Mouse (Mus musculus): ENCODE measurements at regions not wholly inside any gene's neighbourhood (a gene's known extent, or its start where the extent isn't known, plus 50 kb on each side); places are given as distances from the start of the nearest gene placed in this dataset.

- DNase-seq = no peak
Observed at GRCm38 (mm10) chr5:33548800-33549199, 80.6 kb downstream of the Fam53a start.

- DNase-seq = peak; percentile 83 to 91
Observed at GRCm38 (mm10) chr5:33543372-33543771, 86.1 kb downstream of the Fam53a start.

DNA sequence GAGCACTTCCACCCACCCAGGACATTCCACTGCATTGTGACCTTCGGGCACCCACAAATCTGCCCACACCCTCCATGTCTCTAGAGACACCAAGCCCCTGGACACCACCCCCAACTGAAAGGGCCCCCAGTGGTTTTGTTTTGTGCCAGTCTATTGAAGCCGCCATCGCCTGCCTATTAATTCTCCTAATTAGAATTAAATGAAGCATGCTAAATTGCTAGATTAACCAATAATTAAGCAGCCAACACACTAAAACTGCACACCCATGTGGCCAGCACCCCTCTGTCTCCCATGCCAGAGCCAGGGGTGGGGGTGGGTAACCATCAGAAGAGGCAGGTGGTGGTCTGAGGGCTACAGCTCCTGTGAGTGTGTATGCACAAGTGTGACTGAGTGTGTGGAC lies 86.8 kb downstream of the Fam53a start:
- no peak for DNase-seq

DNA sequence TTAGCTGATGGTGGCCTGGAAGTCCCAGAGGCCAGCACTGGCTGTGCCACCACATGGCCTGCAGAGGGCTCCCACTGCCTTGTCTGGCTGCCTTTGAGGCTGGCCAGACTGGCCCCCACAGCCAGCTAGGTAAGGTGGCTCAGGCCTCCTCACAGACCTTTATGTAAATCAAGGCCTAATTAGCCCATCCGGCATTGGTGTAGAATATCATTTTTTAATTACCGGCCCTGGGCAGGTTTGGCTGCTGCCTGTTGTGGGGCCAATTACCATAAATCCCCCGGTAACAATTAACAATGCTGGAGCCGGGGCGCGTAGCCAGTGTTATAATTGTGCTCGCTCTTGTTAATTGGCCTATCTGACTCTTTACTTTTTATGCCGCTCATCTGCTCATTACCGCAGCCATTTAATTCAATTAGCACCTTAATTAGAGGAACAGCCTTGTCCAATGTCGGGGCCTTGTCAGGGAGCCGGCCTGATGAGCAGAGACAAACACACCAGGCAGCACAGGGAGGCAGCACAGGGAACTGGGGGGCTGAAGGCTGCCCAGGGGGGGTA lies 87.4 kb downstream of the Fam53a start:
- DNase-seq = peak; percentile 58

DNA sequence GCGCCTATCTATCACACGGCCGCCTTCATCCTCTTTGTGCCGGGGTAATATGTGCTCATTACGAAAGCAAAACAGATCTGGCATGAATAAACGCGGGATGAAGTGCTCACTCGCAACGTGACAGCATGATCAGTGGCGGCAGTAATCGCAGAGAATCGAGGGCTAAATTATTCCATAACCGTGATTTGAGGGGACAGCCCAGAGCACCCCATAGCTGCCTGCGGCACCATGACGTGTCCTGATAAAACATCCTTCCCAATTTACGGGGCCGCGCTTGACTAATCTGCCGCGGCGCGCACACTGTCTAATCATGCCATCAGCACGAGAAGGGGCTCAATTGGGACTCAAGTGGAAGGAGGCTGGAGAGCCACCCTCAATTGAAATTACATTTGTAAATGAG lies 89.2 kb downstream of the Fam53a start:
- peak in 1 of 2 experiments; percentile 16 for DNase-seq

GRCm38 (mm10) chr5:33537429-33537828 lies 92.0 kb downstream of the Fam53a start:
- DNase-seq = no peak

GRCm38 (mm10) chr5:33537017-33537416 lies 92.4 kb downstream of the Fam53a start:
- no peak for DNase-seq

DNA sequence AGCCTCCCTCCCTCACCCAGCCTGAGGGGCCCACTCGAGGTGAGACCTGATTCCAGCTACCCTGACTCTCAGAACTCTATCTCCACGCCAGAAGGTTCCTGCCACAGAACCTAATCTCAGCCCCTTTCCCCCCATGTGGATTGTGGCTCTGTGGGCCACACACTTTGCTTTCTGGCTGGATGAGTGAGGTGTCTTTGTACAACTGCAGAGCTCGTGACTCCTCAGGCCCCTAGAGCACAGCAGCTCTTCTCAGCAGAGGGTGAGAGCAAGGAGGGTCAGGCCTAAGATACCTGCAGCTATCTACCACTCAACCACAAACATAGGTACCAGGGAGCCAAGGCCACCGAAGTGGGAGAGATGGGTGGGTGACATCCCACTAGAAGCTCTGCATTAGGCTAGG lies 93.2 kb downstream of the Fam53a start:
- DNase-seq = no peak

DNA sequence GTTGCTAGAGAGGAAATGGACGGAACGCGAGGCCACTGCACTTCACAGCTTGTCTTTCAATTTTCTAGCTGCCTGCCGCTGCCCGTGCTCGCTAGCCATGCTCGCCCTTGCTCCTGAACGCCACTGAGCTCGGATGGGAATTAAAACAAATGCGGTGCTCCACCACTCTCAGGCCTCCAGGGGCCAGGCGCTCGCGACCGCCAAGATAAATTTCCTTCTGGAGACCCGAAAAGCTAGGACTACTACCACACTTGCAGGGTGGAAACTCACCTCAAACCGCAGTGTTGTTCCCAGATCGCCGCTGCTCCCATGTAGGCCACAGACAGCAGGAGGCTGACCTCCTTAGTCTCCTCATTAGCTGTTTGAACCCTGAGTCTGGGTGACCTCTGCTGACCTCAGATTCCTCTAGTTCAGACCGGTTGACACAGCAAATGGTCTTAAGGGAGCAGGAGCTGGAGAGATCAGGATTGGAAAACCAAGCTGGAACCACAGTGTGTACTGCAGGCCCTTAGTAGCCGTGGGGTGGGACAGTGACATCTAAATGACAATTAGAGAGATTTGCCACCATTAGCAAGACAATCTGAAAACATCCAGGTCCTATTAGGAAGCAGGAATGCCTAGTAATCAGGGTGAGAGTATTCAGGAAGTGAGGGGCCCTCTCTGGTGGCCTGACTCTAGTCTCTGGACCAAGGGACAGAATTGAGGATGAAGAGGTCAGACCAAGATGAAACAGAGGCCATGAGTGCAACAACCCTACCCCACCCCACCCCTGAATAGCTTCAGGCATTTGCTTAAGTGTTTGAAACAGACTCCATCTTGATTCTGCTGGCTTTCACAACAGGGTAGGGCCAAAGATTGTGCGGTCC lies 94.1 kb downstream of the Fam53a start:
- no peak for DNase-seq

- DNase-seq = peak in 1 of 2 experiments; percentile 21
Observed at GRCm38 (mm10) chr5:33534345-33534744, 95.1 kb downstream of the Fam53a start.

DNA sequence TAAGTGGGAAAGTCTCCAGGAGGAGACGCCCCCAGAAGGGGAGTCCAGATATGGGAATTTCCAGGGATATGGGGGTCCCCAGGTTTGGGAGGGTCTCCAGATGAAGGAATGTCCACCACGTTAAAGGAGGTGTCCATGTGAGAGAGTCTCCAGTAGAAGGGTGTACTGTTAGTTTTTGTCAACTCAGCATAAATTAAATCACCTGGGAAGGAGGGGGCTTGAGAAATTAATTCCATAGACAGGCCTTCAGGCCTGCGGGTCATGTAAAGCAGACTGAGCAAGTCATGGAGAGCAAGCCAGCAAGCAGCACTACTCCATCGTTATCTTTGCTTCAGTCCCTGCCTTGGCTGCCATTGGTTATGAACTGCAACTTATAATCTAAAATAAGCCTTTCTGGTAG lies 96.2 kb downstream of the Fam53a start:
- no peak for DNase-seq

- DNase-seq = no peak
Observed at GRCm38 (mm10) chr5:33531263-33531662, 97.5 kb upstream of the Nkx1-1 start.

DNA sequence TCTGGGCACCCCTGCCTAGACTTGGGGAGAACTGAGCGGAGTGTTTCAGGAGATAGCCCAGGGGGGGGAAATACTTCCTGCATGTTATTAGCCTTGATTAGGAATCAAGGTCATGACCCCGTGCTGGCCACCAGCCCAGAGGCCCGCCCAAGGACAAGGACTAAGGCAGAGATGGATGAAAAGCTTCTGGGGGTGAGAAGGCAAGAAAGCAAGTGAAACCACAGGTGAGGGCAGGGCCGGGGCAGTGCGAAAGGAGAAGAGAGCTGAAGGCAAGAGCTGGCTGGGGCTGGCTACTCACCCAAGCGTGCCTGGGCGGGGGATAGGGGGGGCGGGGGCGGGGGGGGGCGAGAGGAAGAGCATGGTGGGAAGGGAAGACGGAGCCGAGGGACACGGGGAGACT lies 96.0 kb upstream of the Nkx1-1 start:
- no peak for DNase-seq

DNA sequence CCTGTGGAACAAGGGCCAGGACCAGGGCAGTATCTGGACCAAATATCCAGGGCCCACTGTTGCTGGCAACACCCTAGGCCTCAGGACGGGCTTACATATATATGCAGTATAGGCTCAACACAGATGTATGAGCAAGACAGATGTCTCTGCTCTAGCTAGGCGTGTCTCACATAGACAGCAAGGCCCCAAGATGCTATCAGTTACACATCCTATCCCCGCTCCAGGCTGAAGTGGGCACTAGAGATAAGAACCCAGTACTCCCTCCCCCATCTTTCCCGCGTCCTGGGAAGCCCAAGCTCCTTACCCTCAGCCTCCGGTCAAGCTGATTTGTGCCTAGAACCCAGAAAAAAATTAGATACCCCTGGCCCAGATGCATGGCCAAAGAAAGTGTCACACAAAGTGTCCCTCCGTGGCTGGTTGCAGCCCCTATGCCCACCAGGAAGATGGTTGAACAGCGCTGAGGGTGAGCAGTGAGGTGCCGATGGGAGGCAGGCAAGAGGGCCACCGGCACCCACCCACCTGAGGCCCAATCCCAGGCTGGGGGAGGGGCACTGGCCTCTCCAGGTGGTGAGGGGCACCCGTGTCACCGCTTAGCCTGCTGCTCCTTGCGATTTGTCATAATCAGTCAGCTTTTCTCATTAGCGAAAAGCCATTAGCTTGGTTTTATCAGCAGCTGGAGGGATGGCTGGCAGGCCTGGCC lies 95.3 kb upstream of the Nkx1-1 start:
- DNase-seq = no peak

GRCm38 (mm10) chr5:33527750-33528149 lies 94.0 kb upstream of the Nkx1-1 start:
- DNase-seq = no peak

DNA sequence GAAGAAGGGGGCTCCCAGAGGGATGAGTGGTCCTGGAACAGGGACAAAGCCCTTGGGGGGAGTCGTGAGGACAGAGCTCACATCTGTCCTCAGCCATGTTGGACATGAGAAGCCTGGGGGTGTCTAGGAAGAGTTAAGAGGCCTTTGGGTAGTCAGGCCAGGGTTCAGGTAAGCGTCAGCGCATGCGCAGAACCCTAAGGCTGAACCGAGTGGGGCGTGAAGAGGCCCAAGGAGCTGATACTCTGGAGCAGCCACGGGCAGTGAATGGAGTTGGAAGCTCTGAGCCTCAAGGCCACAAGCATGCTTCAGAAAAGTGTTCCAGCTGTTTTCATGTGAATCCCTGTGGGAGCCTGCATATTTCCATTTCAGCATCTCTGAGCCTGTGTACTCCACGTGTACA lies 93.5 kb upstream of the Nkx1-1 start:
- DNase-seq = no peak

- DNase-seq = peak in 1 of 2 experiments; percentile 42
Observed at GRCm38 (mm10) chr5:33521951-33522742, 88.4 kb upstream of the Nkx1-1 start.

- DNase-seq = no peak
Observed at GRCm38 (mm10) chr5:33520856-33521255, 87.1 kb upstream of the Nkx1-1 start.

GRCm38 (mm10) chr5:33519394-33519793 lies 85.6 kb upstream of the Nkx1-1 start:
- DNase-seq = no peak

DNA sequence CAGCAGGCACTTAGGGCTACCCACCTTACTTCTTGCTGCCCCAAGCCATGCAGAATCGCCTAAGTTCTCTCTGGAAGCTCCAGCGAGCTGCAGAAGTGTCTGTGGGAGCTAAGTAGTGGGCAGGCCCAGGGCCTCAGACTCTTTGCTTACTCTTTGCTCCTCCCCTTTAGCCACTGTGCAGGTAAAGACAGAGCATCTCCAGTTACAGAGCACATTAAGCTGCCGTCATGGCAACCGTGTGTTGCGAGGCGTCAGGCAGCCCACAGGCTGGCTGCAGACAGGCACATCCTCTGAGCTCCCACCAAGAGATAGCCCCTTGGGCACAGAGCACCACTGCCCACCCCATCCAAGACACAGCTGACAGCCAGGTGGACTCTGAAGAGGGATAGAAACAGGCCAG lies 85.1 kb upstream of the Nkx1-1 start:
- no peak for DNase-seq

DNA sequence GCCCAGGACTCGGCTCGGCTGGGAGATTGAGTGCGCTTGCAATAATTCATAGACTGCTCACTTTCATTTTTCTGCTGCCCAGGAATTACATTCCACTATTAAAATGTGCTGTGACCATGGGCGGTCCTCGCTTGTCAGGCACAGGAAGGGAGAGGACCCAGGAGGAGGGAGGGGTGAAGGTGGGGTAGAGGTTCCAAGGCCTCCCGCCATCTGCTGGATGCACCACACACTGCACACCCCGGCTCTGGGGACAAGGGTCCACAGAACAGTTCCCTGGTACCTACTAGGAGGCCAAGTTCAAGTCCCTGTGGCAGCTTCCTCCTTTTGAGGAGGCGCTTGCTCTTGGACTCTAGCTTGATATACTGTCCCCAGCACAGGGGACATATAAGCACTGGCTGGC lies 83.8 kb upstream of the Nkx1-1 start:
- no peak for DNase-seq

GRCm38 (mm10) chr5:33516211-33516610 lies 82.4 kb upstream of the Nkx1-1 start:
- DNase-seq = no peak

GRCm38 (mm10) chr5:33512253-33512884 lies 78.6 kb upstream of the Nkx1-1 start:
- no peak for DNase-seq

All from cerebellum, postnatal 14 days (tissue).